Mouse (Mus musculus) activated CD4-positive, CD25-positive, alpha-beta regulatory T cell, adult 4 months (primary cell): Measurements from ENCODE around the gene Lyrm7. TPM values are rescaled to one million over a fixed set of nuclear protein-coding genes. Genes with fewer than 3 reads are reported as not detected.
A peak's percentile ranks its signal among the peaks of the same experiment; 100 is the strongest.

Experiments
- ATAC-seq: one replicate; pipeline ENCODE4 v1.8.0; 2017
- polyA plus RNA-seq, 2 experiments: library from polyadenylated mRNA; unstranded; fragments of 100-300 nt; shearing (Covaris generic); gene quantifications; one replicate each; pipeline ENCODE4 v1.2.1; 2017

Gene Lyrm7
- polyA plus RNA-seq, 2 experiments from 2014 or later = 2.4 to 3.7 TPM

GRCm38 (mm10) chr11:54844959-54845358 is 15.8 kb downstream of the Lyrm7 start:
- peak; percentile 16 for ATAC-seq

- ATAC-seq = peak; percentile 94
These were observed 16.3 kb downstream of the Lyrm7 start for GRCm38 (mm10) chr11:54844424-54844823.

DNA sequence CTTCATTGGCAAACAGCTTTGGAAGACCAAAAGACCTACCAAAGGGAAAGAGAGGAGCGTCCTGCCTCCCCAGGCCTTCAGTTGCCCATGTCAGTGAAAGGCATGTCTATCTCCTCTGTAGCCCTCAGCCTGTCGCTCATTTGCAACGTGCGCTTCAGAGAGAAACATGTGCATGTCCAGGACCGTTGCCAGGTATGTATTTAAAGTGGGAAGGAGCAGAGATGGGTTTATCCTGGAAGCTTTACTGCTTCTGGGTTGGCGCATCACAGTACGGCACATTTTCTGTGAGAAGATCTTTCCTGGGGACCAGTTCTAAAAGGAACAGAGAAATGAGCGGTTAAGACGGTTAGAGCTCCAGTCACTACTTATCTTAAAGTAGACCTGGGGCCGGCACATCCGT is 19.8 kb downstream of the Lyrm7 start:
- ATAC-seq = no peak

DNA sequence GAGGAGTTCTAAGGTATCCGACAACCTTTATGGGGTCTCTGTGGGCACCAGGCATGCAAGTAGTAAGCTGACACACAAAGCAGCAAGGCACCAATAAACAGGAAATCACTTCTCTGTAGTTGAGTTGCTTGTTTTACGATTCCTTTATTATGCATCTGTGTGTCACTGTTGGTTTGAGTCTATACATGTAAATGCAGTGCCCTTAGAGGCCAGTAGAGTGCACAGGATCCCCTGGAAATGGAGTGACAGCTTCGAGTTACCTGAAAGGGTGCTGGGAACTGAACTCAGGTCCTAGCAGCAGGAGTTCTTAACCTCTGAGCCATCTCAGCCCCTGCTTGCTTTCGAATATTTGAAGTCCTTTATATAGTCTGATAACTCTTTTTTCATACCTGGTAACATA is 21.0 kb downstream of the Lyrm7 start:
- ATAC-seq = no peak

DNA sequence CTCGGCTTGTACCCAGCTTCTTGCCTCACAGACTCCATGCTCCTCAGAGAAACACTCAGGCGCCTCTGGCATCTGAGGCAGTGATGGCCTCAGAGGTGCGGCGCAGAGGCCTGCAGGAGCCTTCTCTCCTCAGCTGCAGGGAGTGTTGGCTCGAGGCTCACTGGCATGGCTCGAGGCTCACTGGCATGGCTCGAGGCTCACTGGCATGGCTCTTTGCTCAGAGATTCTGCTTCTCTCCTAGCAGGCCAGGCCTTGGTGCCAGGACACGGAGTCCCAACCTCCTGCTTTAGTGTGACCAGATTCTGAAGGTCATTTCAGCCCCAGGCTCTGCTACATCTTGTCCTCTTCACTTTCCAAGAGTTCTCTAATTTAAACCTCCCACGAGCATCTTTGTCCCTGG is 24.6 kb downstream of the Lyrm7 start:
- ATAC-seq = no peak

- ATAC-seq = no peak
These were observed 26.1 kb downstream of the Lyrm7 start for GRCm38 (mm10) chr11:54834596-54834995.

GRCm38 (mm10) chr11:54833833-54834232 is 26.9 kb downstream of the Lyrm7 start:
- ATAC-seq = no peak

GRCm38 (mm10) chr11:54826819-54827218 is 33.9 kb downstream of the Lyrm7 start:
- no peak for ATAC-seq

DNA sequence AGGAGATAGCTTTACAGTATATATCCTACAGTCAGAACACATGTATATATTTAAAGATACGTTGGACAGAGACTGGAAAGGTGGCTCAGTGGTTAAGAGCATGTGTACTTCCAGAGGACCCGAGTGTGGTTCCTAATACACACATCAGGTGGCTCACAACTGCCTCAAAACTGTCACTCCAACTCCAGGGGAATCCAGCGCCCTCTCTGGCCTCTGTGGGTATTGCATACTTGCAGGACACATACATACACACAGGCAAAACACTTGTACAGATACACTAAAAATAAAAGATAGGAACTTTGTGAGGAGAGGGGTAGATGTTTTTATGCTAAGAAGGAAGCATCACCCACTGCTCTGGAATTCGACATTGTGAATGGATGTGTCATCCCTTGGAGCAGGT is 34.9 kb downstream of the Lyrm7 start:
- ATAC-seq = no peak

DNA sequence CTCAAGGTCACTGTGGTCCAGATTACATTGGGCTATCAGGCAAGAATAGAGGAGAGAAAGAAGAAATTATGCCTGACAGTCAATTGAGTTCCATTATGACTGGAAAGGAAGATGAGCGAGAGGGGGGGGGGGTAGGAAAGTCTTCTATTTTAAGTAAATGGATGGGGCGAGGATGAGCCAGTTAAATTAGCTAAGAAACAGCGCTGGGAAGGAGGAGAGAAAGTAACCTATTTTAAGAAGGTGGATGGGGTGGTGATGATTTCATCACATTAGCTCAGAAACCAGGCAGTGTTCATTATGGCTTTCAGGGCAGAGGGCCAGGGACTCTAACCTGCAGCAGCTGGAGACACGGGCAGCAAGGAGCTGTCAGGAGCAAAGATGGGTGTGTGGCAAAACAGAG is 37.2 kb downstream of the Lyrm7 start:
- ATAC-seq = no peak

DNA sequence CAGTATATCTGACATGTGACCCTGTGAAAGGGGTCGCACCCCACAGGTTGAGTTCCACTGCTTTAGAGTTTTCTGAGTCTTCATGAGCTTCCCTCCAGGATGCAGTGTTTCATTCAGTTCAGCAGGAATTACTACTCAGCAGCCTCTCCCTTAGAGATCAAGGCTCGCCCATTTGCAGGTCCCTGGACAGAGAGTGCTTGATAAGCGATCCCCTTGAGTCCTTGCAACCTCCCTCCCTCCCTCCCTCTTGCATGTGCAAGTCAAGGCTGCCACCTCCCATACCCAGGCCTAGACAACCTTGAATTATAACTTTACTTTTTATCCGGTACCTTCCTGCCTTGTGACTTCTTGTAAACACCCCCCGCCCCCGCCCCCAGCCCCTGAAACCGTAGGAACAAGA is 41.2 kb downstream of the Lyrm7 start:
- no peak for ATAC-seq

GRCm38 (mm10) chr11:54817449-54817848 is 43.3 kb downstream of the Lyrm7 start:
- ATAC-seq = no peak

DNA sequence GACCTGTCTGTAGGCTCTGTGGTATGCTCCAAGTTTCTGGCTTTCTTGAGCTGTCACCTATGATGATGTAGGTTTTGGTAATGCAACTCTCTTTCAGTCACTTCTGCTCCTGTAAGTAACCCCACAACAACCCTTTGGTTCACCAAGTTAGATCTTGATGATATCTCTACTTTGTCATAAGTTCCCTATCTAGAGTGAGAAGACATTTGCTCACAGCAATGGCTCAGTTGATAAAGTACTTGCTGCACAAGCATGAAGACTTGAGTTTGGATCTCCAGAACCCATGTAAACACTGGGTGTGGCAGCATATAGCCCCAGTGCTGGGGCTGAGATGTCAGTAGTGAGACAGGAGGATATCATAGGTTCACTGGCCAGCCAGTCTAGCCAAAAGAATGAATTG is 45.1 kb downstream of the Lyrm7 start:
- no peak for ATAC-seq

GRCm38 (mm10) chr11:54812812-54813516 is 47.8 kb downstream of the Lyrm7 start:
- ATAC-seq = no peak

DNA sequence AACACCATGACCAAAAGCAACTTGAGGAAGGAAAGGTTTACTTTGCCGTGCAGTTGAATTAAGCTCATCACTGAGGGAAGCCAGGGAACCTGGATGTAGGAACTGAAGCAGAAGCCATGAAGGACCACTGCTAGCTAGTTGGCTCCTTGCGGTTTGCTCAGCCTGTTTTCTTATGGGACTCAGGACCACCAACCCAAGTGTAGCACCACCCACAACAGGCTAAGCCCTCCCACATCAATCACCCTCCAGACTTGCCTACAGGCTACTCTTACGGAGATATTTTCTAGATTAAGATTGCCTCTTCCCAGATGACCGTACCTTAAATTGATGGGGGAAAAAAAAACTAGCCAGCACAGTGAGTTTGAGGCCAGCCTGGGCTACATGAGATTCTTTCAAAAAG is 48.4 kb downstream of the Lyrm7 start:
- no peak for ATAC-seq

DNA sequence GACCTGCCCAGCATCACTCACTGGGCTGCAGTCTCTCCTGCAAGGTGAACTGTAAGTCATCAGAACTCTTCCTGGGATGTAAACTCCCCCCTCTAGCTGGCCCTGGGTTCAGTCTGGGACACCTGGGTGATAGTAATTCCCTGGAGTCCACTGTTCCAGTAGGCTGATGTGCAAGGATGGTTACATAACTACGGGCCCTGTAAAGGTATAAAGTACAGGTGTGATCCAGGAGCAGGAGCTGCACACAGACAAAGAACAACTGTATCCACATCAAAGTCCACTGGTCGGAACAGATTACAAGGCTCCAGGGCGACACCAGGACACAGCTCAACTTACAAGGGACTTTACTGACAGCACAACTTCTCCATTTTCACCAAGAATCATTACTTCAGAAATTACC is 49.7 kb downstream of the Lyrm7 start:
- ATAC-seq = no peak

- ATAC-seq = no peak
These were observed 51.1 kb downstream of the Lyrm7 start for GRCm38 (mm10) chr11:54809582-54809981.

GRCm38 (mm10) chr11:54808177-54808576 is 52.5 kb downstream of the Lyrm7 start:
- peak; percentile 32 for ATAC-seq

DNA sequence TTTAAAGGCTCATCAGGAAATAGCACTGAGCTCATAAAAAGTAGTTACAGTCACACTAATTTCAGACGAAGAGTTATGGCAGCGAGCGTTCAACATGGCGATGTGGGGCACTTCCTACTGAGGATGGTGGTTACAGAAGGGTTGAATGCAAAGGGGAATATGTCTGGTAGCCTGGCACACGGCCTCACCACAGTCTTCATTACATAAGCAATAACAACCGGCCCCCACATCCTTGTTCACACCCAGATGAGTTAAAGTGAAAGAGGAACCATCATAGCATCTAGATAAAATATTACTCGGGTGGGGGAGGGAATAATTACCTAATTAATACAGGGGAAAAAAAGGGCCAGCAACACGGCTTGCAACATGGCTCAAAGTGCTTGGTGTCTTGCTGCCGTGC is 53.0 kb downstream of the Lyrm7 start:
- ATAC-seq = peak; percentile 97

DNA sequence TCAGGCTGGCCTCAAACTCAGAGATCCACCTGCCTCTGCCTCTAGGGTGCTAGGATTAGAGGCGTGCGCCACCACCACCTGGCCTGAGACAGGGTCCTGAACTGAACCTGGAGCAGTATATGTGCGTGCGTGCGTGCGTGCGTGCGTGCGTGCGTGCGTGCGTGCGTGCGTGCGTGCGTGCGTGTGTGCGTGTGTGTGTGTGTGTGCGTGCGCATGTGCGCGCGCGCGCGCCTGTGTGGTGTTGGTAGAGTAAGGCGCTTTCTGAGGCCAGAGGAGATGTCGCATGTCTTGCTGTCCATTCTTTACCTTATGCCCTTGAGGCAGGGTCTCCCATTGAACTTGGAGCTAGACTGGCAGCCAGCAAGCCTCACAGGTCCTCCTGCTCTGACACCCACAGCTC is 53.8 kb downstream of the Lyrm7 start:
- no peak for ATAC-seq

- ATAC-seq = no peak
These were observed 55.5 kb downstream of the Lyrm7 start for GRCm38 (mm10) chr11:54805196-54805595.

GRCm38 (mm10) chr11:54802621-54803020 is 58.1 kb downstream of the Lyrm7 start:
- ATAC-seq = no peak

DNA sequence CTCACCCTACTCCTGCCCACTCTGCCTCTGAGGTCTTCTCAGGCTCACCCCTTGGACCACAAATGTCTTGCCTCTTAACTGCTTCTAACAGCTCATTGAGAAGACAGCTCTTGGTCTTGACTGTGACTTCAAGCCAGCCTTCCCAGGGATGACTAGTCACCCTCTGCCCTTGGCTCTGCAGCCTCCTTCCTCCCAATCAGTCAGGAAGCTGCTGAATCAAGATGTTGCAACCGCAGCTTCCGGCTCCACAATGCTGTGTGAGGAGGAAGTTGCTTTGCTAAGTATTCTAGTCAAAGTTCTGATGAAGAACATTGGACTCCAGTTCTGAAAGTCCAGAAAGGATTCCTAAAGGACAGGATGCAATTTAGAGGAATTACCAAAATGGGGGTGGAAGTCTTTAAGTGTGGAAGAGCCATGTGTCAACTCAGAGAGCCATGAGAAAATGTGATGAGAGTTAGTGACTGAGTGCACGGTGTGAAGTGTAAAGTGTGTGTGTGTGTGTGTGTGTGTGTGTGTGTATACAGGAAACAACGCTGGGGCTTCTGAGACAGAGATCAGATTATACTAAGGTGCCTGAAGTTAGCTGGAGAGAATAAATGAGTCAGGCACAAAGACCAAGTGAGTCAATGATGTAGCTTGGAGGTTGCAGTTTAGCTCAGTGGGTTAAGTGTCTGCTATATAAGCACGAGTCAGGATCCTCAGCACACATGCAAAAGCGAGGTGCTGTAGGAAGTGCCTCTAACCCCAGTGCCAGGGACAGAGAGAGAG is 58.7 kb downstream of the Lyrm7 start:
- peak; percentile 90 for ATAC-seq

DNA sequence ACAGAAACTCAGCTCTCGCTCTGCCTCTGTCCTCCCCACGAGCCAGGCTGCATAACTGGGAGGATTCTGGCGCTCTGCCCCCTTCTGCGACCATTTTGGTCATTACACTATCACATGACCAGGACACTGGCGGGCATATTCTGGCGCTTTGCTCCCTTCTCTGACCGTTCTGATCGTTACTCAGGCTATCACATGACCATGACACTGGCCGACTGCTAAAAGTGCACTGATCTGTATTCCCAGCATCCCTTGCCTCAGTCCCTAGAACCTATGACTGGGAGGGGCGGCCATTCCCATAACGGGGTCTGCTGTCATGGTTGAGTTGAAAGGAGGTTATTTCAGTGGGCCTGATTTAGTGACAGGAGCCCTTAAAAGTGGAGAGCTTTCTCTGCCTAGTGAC is 64.2 kb downstream of the Lyrm7 start:
- no peak for ATAC-seq
